Mouse (Mus musculus): ENCODE measurements around the gene Cabp2. TPM values are rescaled to one million over a fixed set of nuclear protein-coding genes. Genes with fewer than 3 reads are reported as not detected.

Gene Cabp2
- total RNA-seq, 2 experiments from 2014 or later = not detected

DNA sequence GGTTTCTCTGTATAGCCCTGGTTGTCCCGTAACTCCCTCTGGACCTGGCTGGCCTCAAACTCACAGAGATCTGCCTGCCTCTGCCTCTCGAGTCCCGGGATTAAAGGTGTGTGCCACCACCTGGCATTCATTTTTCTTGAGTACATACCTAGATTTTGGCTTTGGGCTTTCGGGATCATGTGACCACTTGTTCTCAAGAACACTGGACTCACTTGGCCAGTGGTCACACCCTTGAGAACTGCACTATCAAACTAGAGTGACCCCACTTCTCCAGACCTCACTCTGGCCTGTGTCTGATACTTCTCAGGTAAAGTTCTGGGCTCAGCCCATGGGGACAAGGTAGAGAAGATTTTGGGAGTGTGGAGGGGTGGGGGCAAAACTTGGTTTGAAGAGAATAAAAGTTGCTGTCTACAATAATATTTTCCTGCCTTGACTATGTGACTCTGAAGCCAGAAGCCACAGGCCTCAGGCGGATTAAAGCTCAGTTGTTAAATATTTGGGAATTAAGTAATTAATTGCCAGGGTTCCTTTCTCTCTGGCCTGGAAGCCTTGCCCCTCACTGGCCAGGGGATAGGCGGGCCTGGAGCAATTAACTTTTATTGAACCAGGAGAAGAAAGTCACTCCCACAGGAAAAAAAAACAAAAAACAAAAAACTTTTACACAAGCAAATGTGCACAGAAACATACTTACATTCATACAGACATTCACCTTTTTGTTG is 8.5 kb upstream of the Cabp2 start:
- intact Hi-C loops (cut with DNase I; ENCODE audit: low total_unique reads) = no loop called here
- DNase-seq = no peak

DNA sequence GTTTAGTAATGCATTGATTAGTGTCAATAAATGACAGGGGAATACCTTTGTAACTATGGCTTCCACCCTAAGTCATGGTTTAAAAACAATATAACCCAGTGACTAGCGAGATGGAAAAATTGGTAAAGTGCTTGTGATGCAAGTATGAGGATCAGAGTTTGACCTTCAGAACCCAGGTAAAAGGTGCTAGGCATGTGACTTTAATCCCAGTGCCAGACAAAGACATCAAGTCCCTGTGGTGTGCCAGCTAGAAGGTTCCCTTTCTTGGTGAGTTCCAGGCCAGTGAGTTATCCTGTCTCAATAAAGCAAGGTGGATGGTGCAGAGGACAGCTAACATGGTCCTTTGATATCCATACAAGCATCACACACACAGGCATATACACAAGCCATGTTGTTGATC is 5.8 kb upstream of the Cabp2 start:
- no peak for DNase-seq

DNA sequence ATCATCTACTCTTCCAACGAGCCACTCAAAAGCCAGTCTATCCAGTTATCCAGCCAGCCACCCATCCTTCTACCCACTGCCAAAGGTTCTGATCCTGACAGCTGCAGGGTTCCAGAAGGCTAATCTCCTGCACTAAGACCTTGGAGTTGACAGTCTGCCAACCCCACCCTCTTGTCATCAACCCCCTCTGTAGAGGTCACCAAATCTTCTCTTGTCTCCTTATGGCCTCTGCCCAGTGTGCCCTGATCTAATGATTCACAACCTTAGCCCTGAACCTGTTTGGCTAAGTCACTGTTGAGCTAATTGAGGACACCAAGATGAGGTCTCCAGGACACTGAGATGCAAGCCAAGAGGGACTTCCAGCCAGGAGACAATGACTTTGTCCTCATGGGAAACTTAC is 1.8 kb upstream of the Cabp2 start:
- intact Hi-C loops (cut with DNase I; ENCODE audit: low total_unique reads) = no loop called here
- DNase-seq = no peak

More for the DNA sequence above, 5.8 kb upstream of the Cabp2 start:
- intact Hi-C loops (cut with DNase I; ENCODE audit: low total_unique reads) = no loop called here

GRCm38 (mm10) chr19:4080511-4081009 is 818 bp upstream of the Cabp2 start:
- intact Hi-C loops (cut with DNase I; ENCODE audit: low total_unique reads) = loop anchor here (5.0 kb wide), 1 partner anchor 63 kb away; no protein-coding TSS in a partner anchor
- DNase-seq = no peak

DNA sequence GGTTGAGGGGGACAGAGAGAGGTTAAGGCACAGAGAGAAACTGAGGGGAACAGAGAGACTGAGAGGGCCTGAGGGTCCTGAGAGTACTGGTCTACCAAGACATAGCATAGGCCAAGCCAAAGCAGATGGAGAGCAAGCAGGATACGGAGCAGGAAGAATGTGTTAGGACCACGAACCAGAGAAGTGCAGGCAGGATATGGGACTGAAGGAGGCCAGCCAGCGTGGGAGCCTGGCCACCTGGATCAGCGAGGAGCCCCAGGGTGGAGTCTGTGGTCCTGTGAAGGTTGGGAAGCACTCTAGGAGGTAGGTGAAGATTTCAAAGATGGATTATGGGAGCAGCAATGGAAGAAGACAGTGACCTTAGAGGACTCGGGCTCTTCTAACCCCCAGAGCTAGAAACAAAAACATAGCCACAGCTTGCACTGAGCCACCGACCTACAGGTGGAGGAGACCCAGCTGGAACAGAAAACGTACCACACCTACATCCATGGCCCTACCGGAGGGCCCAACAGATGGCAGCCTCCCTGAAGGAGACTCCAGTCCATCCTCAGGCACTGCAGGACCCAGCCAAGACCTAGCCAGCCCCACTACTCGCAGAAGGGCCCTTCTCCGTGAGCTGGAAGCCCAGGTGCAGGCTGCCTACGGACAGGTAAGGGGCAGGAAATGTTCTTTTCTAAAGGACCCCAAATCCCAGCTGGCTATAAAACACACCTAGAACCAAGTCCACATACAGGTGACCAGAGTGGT is 1.0 kb downstream of the Cabp2 start:
- intact Hi-C loops (cut with DNase I; ENCODE audit: low total_unique reads) = loop anchor here (5.0 kb wide), 1 partner anchor 65 kb away; no protein-coding TSS in a partner anchor
- no peak for DNase-seq

DNA sequence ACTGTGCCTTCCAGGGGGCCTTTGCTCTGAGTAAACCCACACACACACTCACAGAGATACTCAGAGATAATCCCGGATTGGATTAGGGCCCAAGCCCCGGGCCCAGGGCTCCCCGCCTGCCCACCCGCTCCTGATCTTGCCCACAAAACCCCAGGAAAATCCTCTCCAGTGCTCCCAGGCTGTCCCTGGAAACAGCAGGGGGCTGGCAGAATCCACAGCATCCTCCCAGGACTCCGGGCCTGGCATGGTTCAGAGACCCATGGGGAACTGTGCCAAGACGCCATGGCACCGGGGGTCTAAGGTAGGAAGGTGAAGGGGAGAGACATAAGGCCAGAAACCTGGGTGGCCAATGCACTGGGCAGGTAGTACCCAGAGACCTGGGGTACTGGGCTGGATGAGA is 1.9 kb downstream of the Cabp2 start:
- intact Hi-C loops (cut with DNase I; ENCODE audit: low total_unique reads) = loop anchor here (5.0 kb wide), 1 partner anchor 66 kb away; no protein-coding TSS in a partner anchor

GRCm38 (mm10) chr19:4083826-4084225 is 2.4 kb downstream of the Cabp2 start:
- no peak for DNase-seq
- intact Hi-C loops (cut with DNase I; ENCODE audit: low total_unique reads) = loop anchor here (5.0 kb wide), 1 partner anchor 67 kb away; no protein-coding TSS in a partner anchor

More for the DNA sequence above, 1.9 kb downstream of the Cabp2 start:
- no peak for DNase-seq

GRCm38 (mm10) chr19:4084984-4085383 is 3.6 kb downstream of the Cabp2 start:
- intact Hi-C loops (cut with DNase I; ENCODE audit: low total_unique reads) = loop anchor here (5.0 kb wide), 1 partner anchor 68 kb away; no protein-coding TSS in a partner anchor
- DNase-seq = no peak

DNA sequence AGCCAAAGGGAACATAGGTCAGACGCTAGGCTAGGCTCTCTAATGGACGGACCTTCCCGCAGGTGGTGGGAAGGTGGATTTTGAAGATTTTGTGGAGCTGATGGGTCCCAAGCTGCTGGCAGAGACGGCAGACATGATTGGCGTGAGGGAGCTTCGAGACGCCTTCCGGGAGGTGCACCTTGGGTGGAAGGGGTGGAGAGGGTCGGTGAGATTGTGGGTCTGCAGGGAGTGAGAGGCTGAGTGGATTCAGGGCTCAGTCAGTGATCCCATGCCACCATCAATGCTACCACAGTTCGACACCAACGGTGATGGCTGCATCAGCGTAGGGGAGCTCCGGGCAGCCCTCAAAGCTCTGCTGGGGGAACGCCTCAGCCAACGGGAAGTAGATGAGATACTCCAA is 4.8 kb downstream of the Cabp2 start:
- DNase-seq = no peak
- intact Hi-C loops (cut with DNase I; ENCODE audit: low total_unique reads) = no loop called here

- no peak for DNase-seq
- intact Hi-C loops (cut with DNase I; ENCODE audit: low total_unique reads) = no loop called here
Measured at GRCm38 (mm10) chr19:4087090-4087489, 5.7 kb downstream of the Cabp2 start.

DNA sequence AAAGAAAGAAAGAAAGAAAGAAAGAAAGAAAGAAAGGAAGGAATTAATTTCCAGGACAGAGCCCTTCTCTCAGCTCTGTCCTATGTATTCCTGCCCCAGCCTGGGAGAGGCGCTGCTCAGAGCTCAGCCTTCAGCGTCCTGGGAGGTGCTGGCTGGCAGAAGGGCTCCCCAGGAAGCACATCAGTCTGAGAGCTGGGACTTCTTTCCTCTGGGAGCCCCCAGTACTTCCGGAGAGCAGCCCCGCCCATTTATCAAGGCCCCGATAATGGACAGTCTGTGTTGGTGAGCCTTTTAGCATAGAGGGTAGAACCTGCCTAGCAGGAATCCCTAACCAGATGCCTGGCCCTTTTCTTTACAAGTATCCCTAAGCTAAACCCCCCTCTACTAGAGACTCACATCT is 6.8 kb downstream of the Cabp2 start:
- DNase-seq = no peak
- intact Hi-C loops (cut with DNase I; ENCODE audit: low total_unique reads) = no loop called here

DNA sequence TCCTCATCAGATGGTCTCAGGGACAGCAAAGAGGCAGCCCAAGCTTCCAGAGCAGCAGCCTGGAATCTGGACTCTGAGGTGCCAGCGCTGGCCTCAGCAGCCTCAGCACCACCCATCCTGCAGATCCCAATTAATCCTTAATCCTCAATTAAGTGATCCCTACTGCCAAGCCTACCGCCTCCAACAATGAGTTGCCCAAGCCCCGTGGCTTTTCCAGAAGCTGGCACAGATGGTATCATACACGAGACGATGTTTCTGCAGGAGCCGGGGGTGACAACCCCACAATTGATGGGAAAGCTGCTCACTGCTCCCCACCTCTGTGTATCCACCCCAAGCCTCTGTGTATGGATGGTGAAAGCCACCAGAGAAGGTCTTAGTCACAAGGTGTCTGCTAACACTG is 7.8 kb downstream of the Cabp2 start:
- no peak for DNase-seq
- intact Hi-C loops (cut with DNase I; ENCODE audit: low total_unique reads) = no loop called here

GRCm38 (mm10) chr19:4090446-4090845 is 9.1 kb downstream of the Cabp2 start:
- no peak for DNase-seq
- intact Hi-C loops (cut with DNase I; ENCODE audit: low total_unique reads) = no loop called here

DNA sequence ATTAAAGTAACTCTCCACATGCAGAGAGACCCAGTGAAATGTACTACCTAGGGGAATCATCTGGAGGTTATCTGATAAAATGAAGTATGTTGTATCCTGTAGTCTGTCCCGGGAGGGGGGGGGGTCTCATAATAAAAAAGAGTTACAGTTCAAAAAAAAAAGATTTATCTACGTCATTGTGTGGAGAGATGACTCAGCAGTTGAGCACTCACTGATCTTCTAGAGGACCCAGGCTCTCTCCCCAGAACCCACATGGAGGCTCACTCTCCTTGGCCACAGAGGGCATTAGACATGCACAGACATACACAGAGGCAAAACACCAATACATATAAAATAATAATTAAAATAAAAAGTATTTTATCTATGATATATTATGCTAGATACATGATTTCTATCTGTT is 10.0 kb downstream of the Cabp2 start:
- DNase-seq = no peak
- intact Hi-C loops (cut with DNase I; ENCODE audit: low total_unique reads) = no loop called here

DNA sequence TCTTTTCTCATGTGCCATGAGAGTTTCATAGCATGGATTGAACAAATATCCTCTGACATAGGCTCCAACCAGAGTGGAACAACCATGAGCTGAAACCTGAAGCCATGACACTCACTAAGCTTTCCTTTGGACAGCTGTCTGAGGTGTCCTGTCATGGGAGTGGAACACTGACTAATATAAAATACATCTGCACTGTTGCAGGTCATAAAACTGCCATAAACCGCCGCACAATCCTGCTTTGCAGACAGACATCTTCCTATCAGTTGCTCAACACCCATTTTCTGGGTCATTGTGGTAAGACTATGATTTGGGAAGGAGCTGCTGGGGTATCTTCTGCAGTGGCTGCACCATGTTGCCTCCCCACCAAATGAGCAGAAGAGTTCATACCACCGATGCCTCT is 11.4 kb downstream of the Cabp2 start:
- intact Hi-C loops (cut with DNase I; ENCODE audit: low total_unique reads) = no loop called here
- no peak for DNase-seq

GRCm38 (mm10) chr19:4093772-4094171 is 12.4 kb downstream of the Cabp2 start:
- intact Hi-C loops (cut with DNase I; ENCODE audit: low total_unique reads) = no loop called here
- DNase-seq = no peak

GRCm38 (mm10) chr19:4094348-4094747 is 13.0 kb downstream of the Cabp2 start:
- intact Hi-C loops (cut with DNase I; ENCODE audit: low total_unique reads) = no loop called here
- DNase-seq = no peak

DNA sequence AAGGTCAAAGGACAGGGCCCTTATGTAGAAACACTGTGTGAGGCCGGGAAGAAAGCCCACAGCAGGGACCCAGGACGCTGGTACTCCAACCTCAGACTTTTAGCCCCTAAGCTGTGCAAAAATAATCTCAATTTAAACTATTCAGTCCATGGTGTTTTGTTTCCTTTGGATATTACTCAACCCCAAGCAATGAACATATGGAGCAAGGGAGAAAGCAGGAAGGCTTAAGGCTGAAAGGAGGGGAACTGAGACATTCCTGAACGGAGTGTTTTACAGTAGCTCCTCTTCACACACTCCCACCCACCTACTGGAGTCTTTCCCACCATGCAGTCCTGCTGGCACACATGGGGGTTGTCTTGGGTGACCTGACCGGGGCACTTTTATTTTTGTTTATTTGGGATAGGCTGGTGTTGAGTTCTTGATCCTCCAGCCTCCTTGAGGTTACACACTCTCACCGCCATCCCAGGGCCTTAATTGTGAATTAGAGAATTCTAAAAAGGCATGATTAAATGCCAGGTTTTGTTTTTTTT is 13.5 kb downstream of the Cabp2 start:
- intact Hi-C loops (cut with DNase I; ENCODE audit: low total_unique reads) = no loop called here
- no peak for DNase-seq

GRCm38 (mm10) chr19:4095802-4096201 is 14.4 kb downstream of the Cabp2 start:
- intact Hi-C loops (cut with DNase I; ENCODE audit: low total_unique reads) = no loop called here
- no peak for DNase-seq

- intact Hi-C loops (cut with DNase I; ENCODE audit: low total_unique reads) = no loop called here
- DNase-seq = peak; percentile 99
Measured at GRCm38 (mm10) chr19:4096642-4097440, 15.5 kb downstream of the Cabp2 start, which contains the start of gene Cdk2ap2. Cdk2ap2 (plus strand) TSS chr19:4097182.
